Mouse (Mus musculus): ENCODE measurements around the gene Reln. TPM values are rescaled to one million over a fixed set of nuclear protein-coding genes. Genes with fewer than 3 reads are reported as not detected.

Gene Reln
- polyA plus RNA-seq (2012; rRNA removed) = 35.6 and 44.0 TPM in 2 replicates

DNA sequence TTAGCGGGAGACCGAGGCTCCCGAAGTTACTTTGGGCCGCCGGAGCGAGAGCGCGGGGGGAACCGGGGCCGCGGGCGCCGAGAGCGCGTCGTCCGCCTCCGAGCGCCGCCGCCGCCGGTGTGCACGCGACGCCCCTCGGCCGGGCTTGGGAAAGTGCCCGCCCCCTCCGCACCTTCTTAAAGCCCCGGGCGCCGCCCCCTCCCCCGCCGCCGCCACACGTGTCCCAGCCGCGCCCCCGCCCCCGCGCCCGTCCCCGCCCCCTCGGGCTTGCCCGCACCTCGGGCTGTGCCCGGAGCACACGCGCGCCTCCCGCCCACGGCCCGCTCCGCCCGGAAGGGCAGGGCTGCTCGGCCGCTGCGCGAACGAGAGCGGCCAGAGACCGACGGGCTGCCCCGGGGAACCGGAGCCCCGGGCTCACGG is at the start of gene Reln:
Reln (minus strand) TSS at position 147 of the 420 bp plus-strand sequence.

DNA sequence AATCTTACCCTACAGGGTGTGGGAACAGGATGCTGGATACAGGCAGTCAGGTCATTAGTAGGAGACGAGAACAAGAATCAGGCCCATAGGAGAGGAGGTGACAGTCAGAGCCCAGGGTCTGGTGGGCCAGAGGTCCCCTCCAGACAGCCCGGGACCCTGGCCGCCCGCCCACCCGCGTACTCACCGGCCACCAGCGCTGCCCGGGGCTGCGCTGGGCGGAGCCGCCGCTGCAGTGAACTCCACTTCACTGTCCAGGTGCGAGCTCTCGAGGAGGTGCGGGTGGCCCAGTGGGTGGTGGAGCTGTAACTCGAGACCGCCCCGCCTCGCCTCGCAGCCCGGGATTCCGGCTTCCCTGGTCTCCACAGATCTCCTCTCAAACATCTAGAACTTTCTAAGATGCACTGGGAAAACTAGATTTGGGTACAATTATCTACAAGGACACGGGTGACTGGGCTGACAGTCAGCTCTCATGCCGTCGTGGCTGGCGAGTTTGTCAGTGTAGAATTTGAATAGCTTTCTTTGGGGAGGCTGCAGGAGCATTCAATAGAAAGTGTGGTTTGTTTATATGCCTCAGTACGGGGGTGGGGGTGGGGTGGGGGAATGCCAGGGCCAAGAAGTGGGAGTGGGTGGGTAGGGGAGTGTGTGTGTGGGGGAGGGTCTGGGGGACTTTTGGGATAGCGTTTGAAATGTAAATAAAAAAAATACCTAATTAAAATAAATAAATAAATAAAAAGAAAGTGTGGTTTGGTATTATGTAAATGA is 479.0 kb downstream of the Reln start, which contains the start of gene Slc26a5:
Slc26a5 (minus strand) TSS at position 259 of the 762 bp plus-strand sequence.

Other genes starting within 250 kb of the Reln start
- gene Orc5, start 205.7 kb upstream of the Reln start, polyA plus RNA-seq (2012; rRNA removed) = 9.4 and 16.6 TPM in 2 replicates